Mouse (Mus musculus) urinary bladder, postnatal 4 days (tissue): ENCODE results near the gene Mbnl2.

Experiments used
- DNase-seq, 2 experiments: peaks; one replicate each; pipeline ENCODE4 v3.0.0; 2021 to 2022; ENCODE audit warnings: low spot score in 2 of 2

Mbnl2 gene

GRCm38 (mm10) chr14:120274746-120275145 is 723 bp upstream of the Mbnl2 start:
- DNase-seq = no peak

- DNase-seq = no peak
These were observed 1.0 kb downstream of the Mbnl2 start for GRCm38 (mm10) chr14:120276343-120277080.

GRCm38 (mm10) chr14:120277081-120277656 is 1.7 kb downstream of the Mbnl2 start:
- DNase-seq = no peak

- no peak for DNase-seq
These were observed 3.1 kb downstream of the Mbnl2 start for GRCm38 (mm10) chr14:120278290-120279244.

GRCm38 (mm10) chr14:120280136-120280535 is 4.7 kb downstream of the Mbnl2 start:
- DNase-seq = no peak

- no peak for DNase-seq
These were observed 8.3 kb downstream of the Mbnl2 start for GRCm38 (mm10) chr14:120283787-120284186.

- no peak for DNase-seq
These were observed 9.0 kb downstream of the Mbnl2 start for GRCm38 (mm10) chr14:120284504-120284903.

- no peak for DNase-seq
These were observed 11.9 kb downstream of the Mbnl2 start for GRCm38 (mm10) chr14:120287121-120287986.

- no peak for DNase-seq
These were observed 12.5 kb downstream of the Mbnl2 start for GRCm38 (mm10) chr14:120287987-120288275.

- DNase-seq = no peak
These were observed 13.0 kb downstream of the Mbnl2 start for GRCm38 (mm10) chr14:120288378-120289002.

- DNase-seq = no peak
These were observed 13.6 kb downstream of the Mbnl2 start for GRCm38 (mm10) chr14:120289065-120289464.

GRCm38 (mm10) chr14:120289528-120289927 is 14.1 kb downstream of the Mbnl2 start:
- no peak for DNase-seq

GRCm38 (mm10) chr14:120291226-120291757 is 15.8 kb downstream of the Mbnl2 start:
- DNase-seq = no peak

- DNase-seq = no peak
These were observed 16.7 kb downstream of the Mbnl2 start for GRCm38 (mm10) chr14:120292133-120292532.

- no peak for DNase-seq
These were observed 17.2 kb downstream of the Mbnl2 start for GRCm38 (mm10) chr14:120292617-120293195.

- no peak for DNase-seq
These were observed 19.0 kb downstream of the Mbnl2 start for GRCm38 (mm10) chr14:120294480-120294879.

GRCm38 (mm10) chr14:120295355-120296220 is 20.1 kb downstream of the Mbnl2 start:
- DNase-seq = no peak

GRCm38 (mm10) chr14:120296231-120297006 is 20.9 kb downstream of the Mbnl2 start:
- DNase-seq = no peak
